ENCODE assay signal across 32 mouse cellular contexts in genomic region chr11:67681871-67682270, GRCm38 (mm10). TPM values are rescaled to one million over a fixed set of nuclear protein-coding genes. Genes with fewer than 3 reads are reported as not detected.
"Had no signal": no experiment of that assay in that cellular context is flagged by ENCODE, and none has a peak within 500 bp of the region (broad histone marks: within the 10 kb centered on the region; RNA-seq: fewer than 3 reads in every experiment).

No protein-coding gene starts in this region.

- H3K9me3 ChIP-seq: heart, embryonic 13.5 days; heart, embryonic 15.5 days; hindbrain, embryonic 13.5 days; hindbrain, embryonic 15.5 days; kidney, embryonic 15.5 days; limb, embryonic 13.5 days; limb, embryonic 15.5 days had no signal

- DNase-seq: gastrocnemius, postnatal 14 days; gastrocnemius, postnatal 36 days; heart, adult 11 months; heart, adult 2 months; heart, postnatal 14 days; heart, postnatal 36 days; kidney, adult 11 months; kidney, adult 2 months; kidney, adult 9 months; kidney, postnatal 14 days; kidney, postnatal 36 days; layer of hippocampus, postnatal 36 days; left cerebral cortex, postnatal 4 days had no signal

- H3K27ac ChIP-seq: heart, adult 2 months; heart, embryonic 13.5 days; heart, embryonic 15.5 days; hindbrain, embryonic 13.5 days; hindbrain, embryonic 15.5 days; hindbrain, postnatal 0 days; kidney, embryonic 15.5 days; kidney, postnatal 0 days; limb, embryonic 13.5 days; limb, embryonic 15.5 days had no signal

- H3K36me3 ChIP-seq: heart, embryonic 15.5 days; hindbrain, embryonic 13.5 days; hindbrain, embryonic 15.5 days; kidney, embryonic 15.5 days; limb, embryonic 13.5 days; limb, embryonic 15.5 days had no signal

- ATAC-seq: hindbrain, postnatal 0 days; intestine, embryonic 16.5 days had no signal

- H3K4me2 ChIP-seq: heart, embryonic 11.5 days; heart, embryonic 13.5 days; heart, embryonic 15.5 days; hindbrain, embryonic 13.5 days; hindbrain, embryonic 15.5 days; kidney, embryonic 15.5 days; limb, embryonic 13.5 days; limb, embryonic 15.5 days had no signal

- H3K9ac ChIP-seq: heart, embryonic 13.5 days; heart, embryonic 15.5 days; hindbrain, embryonic 13.5 days; hindbrain, embryonic 15.5 days; kidney, embryonic 15.5 days; limb, embryonic 13.5 days; limb, embryonic 15.5 days had no signal

- H3K4me1 ChIP-seq: heart, embryonic 13.5 days; heart, embryonic 15.5 days; hindbrain, embryonic 13.5 days; kidney, embryonic 15.5 days; limb, embryonic 13.5 days; limb, embryonic 15.5 days had no signal

- H3K4me3 ChIP-seq: heart, adult 2 months; heart, embryonic 13.5 days; heart, embryonic 15.5 days; hindbrain, embryonic 13.5 days; hindbrain, embryonic 15.5 days; kidney, embryonic 15.5 days; limb, embryonic 13.5 days; limb, embryonic 15.5 days had no signal

- H3K27me3 ChIP-seq: heart, embryonic 13.5 days; heart, embryonic 15.5 days; hindbrain, embryonic 13.5 days; hindbrain, embryonic 15.5 days; kidney, embryonic 15.5 days; limb, embryonic 13.5 days; limb, embryonic 15.5 days had no signal

RNA-seq across cellular contexts. Expression of gene Rcvrn, which starts 13.3 kb away (rescaled TPM):
- total RNA-seq: gastrocnemius, postnatal 14 days; gastrocnemius, postnatal 36 days; heart, adult 2 months; heart, postnatal 14 days; heart, postnatal 36 days; hematopoietic stem cell, adult 5-6 weeks; hindbrain, postnatal 0 days; liver, adult 2 months had no signal
- polyA plus RNA-seq: gonadal fat pad, adult 2 months; heart, adult 2 months; heart, embryonic 11.5 days; heart, embryonic 13.5 days; heart, embryonic 15.5 days; heart, postnatal 0 days; hindbrain, embryonic 11.5 days; hindbrain, embryonic 13.5 days; hindbrain, embryonic 15.5 days; hindbrain, postnatal 0 days; intestine, embryonic 14.5 days; intestine, embryonic 16.5 days; kidney, embryonic 15.5 days; kidney, postnatal 0 days; large intestine, adult 2 months; limb, embryonic 11.5 days; limb, embryonic 13.5 days; limb, embryonic 15.5 days; liver, adult 2 months had no signal
